Mouse (Mus musculus) spleen, postnatal 4 days (tissue): ENCODE results near the gene D630045J12Rik.

Experiments used
- DNase-seq, 2 experiments: peaks; one replicate each; pipeline ENCODE4 v3.0.0; 2022; ENCODE audit warnings: low spot score in 2 of 2

The D630045J12Rik gene

GRCm38 (mm10) chr6:38192952-38193351 lies 60.9 kb downstream of the D630045J12Rik start:
- DNase-seq: no peak

DNA sequence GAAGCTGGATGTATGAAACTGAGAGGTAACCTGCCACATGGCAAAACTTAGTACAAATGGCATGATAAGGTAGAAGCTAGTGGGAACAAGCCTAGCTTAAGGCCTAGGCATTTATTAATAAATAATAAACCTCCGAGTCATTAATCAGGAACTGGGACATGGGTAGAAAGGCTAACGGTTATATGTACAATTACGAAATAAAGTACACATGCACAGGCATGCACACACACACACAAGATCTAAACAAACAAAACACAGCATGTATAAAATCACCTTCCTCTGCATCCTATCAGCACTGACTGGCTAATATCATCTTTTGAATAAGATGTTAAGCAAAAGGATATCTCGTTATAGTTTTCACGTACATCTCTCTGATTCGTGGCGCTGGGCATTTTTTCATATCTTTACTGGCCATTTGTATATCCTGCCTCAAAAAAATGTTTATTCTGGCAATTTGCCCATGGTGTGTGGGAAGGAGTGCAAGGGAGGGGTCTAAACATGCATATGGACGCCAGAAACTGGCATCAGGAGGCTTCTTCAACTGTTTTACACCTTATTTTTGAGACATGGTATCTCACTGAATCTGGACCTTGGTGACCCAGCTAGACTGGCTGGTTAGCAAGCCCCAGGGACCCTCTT lies 67.4 kb downstream of the D630045J12Rik start:
- DNase-seq: no peak

- no peak for DNase-seq
These were observed 69.0 kb downstream of the D630045J12Rik start for GRCm38 (mm10) chr6:38184791-38185190.

- DNase-seq: no peak
These were observed 72.0 kb downstream of the D630045J12Rik start for GRCm38 (mm10) chr6:38181756-38182318.

DNA sequence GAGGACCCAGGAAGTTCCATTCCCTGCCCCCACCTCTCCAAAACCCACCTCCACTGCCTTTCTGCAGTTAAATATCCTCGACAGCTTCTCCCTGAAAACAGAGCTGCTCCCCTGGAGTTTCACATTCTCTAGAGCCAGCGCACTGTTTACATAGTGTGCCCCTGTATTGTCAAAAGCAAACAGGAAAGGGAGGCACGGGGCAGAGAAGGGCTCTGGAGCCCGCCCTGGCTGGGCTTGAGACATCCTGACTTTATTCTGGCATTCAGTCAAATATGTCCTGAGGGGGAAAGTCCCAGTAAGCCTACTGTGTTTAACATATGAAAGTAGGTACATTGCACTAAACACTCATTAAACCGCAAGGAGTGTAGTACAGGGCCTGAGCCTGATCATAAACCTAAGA lies 73.1 kb downstream of the D630045J12Rik start:
- DNase-seq: no peak

- no peak for DNase-seq
These were observed 88.4 kb downstream of the D630045J12Rik start for GRCm38 (mm10) chr6:38165385-38165784.

GRCm38 (mm10) chr6:38164705-38165104 lies 89.1 kb downstream of the D630045J12Rik start:
- DNase-seq: no peak

GRCm38 (mm10) chr6:38162825-38163504 lies 90.8 kb downstream of the D630045J12Rik start:
- DNase-seq: no peak

- DNase-seq: no peak
These were observed 93.3 kb downstream of the D630045J12Rik start for GRCm38 (mm10) chr6:38160556-38160955.

- peak; percentile 67 to 87 for DNase-seq
These were observed 93.7 kb downstream of the D630045J12Rik start for GRCm38 (mm10) chr6:38160102-38160501.

DNA sequence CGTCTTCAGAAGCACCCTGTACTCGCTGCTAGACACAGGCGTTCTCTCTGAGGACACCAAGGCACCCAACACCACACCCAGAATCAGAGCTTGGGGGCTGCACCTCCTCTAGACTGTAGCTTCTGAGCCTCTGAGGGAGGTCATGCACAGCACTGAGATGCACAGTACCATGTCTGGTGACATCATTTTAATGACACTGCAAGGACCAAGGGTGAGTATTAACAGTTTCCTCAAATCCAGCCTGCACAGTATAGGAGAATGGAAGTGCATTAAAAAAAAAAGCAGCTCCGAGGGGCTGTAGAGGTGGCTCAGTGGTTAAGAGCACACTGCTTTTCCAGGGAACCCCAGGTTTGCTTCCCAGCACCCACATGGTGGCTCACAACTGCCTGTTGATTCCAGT lies 94.2 kb downstream of the D630045J12Rik start:
- no peak for DNase-seq

- no peak for DNase-seq
These were observed 95.9 kb downstream of the D630045J12Rik start for GRCm38 (mm10) chr6:38157925-38158324.

- DNase-seq: no peak
These were observed 97.6 kb downstream of the D630045J12Rik start for GRCm38 (mm10) chr6:38156204-38156603.

DNA sequence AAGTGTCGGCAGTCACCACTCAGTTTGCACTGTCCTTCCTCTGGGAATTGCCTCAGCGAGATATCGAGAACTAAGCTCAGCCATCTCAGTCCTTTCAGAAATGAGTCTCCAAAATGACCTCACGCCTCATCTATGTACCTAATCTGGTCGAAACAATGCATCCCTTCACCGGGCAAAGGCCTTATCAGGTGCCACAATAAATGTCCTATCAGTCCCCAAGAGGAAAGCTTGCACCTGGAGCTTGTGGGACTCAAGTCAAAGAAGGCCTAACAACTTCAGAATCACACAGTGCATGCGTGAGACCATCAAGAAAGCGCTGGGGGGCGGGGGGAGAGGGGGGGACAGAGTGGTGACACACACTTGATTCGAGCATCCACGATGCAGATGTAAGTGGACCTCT lies 101.5 kb downstream of the D630045J12Rik start:
- DNase-seq: no peak

DNA sequence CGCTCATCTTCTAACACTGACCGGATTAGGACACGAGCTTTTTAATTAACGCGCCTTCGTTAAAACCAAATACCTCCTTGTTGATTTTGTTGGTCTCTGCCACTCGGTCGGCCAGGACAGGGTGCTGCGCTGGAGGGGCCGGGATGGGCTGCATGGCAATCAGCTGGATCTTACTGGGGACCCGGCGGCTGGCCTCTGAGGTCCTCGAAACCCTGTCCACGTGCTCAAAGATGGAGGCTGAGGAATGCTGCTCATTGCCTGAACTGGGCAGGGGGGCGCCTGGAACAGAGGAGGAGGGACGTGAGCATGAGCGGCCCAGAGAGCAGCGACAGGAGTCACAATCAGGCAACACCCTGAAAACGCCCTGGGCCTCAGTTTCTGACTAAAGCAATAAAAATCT lies 104.3 kb downstream of the D630045J12Rik start:
- DNase-seq: no peak

- no peak for DNase-seq
These were observed 105.2 kb downstream of the D630045J12Rik start for GRCm38 (mm10) chr6:38148626-38149025.

DNA sequence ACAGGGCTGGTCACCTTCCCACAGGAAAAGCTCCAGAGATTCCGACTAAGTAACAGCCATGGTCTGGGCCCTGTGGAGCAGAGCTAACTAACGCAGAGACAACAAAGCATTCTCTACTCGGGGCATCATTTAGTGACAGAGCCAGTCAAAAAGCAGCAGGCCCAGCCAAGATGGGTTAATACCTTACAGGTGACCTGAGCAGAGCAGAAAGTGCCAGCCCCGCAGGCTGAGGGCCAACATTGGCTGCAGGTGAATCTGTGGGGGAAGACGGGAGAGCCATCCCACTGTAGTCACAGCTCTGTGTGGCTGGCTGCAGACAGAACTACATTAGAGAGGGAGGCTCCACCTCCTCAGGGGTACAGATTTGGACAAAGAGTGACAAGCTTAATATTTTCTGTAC lies 106.5 kb downstream of the D630045J12Rik start:
- no peak for DNase-seq

GRCm38 (mm10) chr6:38145463-38146065 lies 108.2 kb downstream of the D630045J12Rik start:
- DNase-seq: no peak

DNA sequence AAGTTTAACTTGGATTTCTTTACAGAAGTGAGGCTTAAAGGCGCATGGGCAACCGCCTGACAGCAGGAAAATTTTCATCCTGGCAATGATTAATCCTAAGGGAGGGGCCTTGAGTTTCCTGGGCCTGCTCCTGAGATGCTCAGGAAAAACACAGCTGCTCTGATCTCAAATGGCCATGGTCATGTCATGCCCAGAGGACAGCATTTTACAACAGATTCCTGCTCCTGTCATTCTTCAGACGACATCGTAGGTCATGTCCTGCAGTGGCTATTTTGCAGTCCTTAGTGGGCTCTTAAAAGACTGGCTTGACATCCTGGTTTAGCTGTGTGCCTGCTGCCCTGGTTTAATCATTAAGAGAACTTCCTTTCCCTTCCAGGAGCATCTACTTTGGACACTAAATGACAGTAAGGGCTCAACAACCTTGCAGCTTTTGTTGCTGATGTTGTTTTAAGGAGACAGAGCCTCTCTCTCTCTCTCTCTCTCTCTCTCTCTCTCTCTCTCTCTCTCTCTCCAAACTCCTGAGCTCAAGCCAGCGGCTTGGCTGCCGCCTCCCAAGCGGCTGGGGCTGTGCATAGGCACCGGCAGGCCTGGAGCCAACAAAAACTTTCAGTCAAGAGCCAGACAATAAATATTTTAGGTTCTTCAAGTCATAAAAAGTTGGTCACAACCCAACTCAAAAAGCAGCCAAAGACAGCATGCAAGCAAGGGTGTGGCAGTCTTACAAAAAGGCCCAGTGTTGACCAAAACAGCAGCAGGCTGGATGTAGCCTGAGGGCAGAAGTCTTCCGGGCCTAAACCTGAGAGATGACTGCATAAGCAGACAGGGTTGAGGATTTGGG lies 109.4 kb downstream of the D630045J12Rik start:
- DNase-seq: no peak

DNA sequence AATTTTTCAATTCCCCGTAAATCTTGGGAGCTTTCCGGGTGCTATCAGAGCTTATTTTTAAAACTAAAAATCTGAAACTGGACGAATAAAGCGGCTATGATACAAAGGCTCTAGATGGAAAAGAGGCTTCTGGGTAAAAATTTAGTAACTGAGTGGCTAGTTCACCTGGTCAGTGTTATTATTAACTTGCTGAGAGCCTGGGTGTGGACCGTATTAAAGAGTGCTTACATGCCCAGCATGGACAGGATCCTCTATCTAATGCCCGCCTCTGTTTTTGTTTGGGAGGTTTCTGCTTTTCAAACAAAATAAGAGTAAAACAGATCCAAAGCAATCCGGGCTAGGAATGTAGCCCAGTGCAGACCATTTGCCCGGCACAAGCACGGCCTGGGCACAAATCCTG lies 113.4 kb downstream of the D630045J12Rik start:
- DNase-seq: no peak

GRCm38 (mm10) chr6:38139086-38139485 lies 114.7 kb downstream of the D630045J12Rik start:
- DNase-seq: no peak
